Mouse (Mus musculus) E14TG2a.4 (cell line): ENCODE measurements around the gene Itk.

Experiments
- H3K27me3 ChIP-seq: 2 replicates; pipeline ENCODE4 v1.6.1; 2014; ENCODE audit warnings: low read length, control low read depth; ENCODE audit not compliant: insufficient read depth
- H3K36me3 ChIP-seq: 2 replicates; pipeline ENCODE4 v1.6.1; 2014; ENCODE audit warnings: low read length, control low read depth; ENCODE audit not compliant: insufficient read depth
- H3K4me1 ChIP-seq: replicated peaks from 2 replicates; pipeline ENCODE4 v1.6.1; 2014; ENCODE audit warnings: low read depth, low read length, control low read depth
- H3K4me3 ChIP-seq: replicated peaks from 2 replicates; pipeline ENCODE4 v1.5.1; 2014; ENCODE audit warnings: mild to moderate bottlenecking, low read length
- H3K9me3 ChIP-seq: 2 replicates; pipeline ENCODE4 v1.6.1; 2014; ENCODE audit warnings: low read length, control low read depth
- CTCF ChIP-seq: conservative IDR thresholded peaks from 2 replicates; pipeline ENCODE4 v1.5.1; 2014; ENCODE audit warnings: low read length
- NANOG ChIP-seq: IDR thresholded peaks from 2 replicates; pipeline ENCODE4 v1.6.1; 2014; ENCODE audit warnings: borderline replicate concordance, low read length, mixed read lengths
- POU5F1 ChIP-seq: IDR thresholded peaks from 2 replicates; pipeline ENCODE4 v1.6.1; 2014; ENCODE audit warnings: low read length, borderline replicate concordance

The Itk gene

DNA sequence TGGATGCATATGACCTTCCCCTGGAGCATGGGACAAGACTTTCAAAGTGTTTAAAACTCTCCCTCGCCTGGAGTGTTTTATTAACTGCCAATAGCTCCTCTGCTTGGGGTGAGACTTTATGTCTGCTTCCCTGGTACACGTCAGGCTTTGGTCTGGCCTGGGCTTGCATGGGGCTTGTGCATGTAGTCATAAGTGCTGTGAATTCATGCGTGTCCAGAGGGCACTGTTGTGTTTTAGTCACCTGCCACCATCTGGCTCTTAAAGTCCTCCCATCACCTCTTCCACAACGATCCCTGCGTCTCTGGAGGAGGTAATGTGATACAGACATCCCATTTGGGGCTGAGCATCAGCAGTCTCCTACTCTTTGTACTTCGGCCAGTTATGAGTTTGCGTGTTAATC lies 67.8 kb downstream of the Itk start:
- peaks cover 8% of the 10 kb centered on the region; the same call in 1 of the 2 replicates for H3K4me1 ChIP-seq
- TF ChIP-seq CTCF = no peak
- TF ChIP-seq NANOG = no peak
- no peak for TF ChIP-seq POU5F1

DNA sequence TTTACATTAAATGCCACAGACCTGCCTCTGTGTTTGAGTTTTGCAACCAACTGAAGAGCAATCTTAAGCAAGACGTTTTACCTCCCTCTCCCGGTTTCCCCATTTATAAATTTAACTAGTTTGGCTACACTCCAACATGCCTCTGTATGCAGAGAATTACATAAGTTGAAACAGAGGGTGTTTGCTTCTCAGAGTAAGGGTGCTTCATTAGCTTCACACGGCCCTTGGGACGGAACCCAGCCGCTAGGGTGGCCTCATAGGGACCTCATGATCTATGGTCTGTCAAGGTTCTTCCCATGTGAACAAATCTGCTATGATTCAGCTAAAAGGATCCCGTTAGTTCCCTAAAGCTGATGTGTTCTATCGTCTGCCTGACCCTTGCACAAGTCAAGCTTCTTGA lies 74.8 kb downstream of the Itk start:
- no peaks in the 10 kb centered on the region for H3K36me3 ChIP-seq
- H3K4me1 ChIP-seq = peaks cover 22% of the 10 kb centered on the region
- no peaks in the 10 kb centered on the region for H3K9me3 ChIP-seq
- H3K27me3 ChIP-seq = peaks cover 40% of the 10 kb centered on the region
- TF ChIP-seq POU5F1 (no peak), NANOG (no peak), CTCF (no peak)
- no peak overlapping the region for H3K4me3 ChIP-seq

More for the DNA sequence above, 67.8 kb downstream of the Itk start:
- Histone ChIP-seq H3K9me3 (no peaks in the 10 kb centered on the region), H3K27me3 (0 out of 2 replicates have a peak, but pooled peaks cover 9% of the 10 kb centered on the region), H3K36me3 (no peaks in the 10 kb centered on the region), H3K4me3 (no peak overlapping the region)

DNA sequence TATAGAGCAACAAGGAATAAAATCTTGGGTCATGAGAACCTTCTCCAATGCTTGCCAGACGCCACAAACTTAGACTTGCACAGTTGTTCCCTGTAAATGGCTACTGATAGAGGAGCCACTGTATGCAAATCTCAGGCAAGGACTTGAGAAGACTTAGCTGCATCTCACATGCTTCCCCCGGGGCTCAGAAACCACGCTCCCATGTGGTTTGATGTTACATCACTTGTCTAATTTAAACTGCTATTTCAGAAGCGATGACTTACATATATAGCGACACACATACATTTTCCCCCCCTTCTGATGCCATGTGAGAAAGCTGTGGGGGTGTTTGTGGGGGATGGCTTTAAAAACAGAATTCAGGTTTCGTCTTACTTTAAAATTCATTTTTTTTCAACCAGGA lies 75.5 kb downstream of the Itk start:
- Histone ChIP-seq H3K9me3 (no peaks in the 10 kb centered on the region), H3K36me3 (no peaks in the 10 kb centered on the region), H3K4me3 (no peak overlapping the region), H3K27me3 (peaks cover 42% of the 10 kb centered on the region), H3K4me1 (peaks cover 29% of the 10 kb centered on the region)
- TF ChIP-seq CTCF = no peak
- no peak for TF ChIP-seq POU5F1
- TF ChIP-seq NANOG = no peak

DNA sequence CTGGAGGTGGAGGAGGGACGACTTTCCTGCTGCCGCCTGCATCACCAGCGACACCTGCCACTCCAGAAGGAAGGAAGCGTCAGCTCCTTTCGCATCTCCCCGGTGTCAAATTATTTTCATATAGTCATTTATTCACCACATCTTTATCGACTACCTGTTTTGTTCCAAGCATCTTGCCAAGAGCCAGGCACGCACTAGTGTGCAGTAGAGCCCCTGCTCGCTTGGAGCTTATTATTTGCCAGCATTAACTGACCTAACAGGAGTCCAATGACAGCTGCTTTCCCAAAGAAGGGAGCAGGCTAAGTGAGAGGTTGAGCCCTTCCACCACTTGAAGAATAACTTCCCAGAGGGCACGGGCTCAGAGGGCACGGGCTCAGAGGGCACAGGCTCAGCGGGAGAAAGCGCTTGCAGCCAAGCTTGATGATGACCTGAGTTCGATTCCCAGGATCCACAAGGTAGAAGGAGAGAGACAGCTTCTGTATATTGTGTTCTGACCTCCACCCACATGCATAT lies 76.7 kb downstream of the Itk start, which contains the start of gene Cyfip2:
Gene Cyfip2 (minus strand): TSS at position 337 of the 513 bp plus-strand sequence.
- H3K4me1 ChIP-seq = peaks cover 39% of the 10 kb centered on the region
- peak within 1 kb of the TSS; percentile 92 for H3K4me3 ChIP-seq
- H3K9me3 ChIP-seq = no peaks in the 10 kb centered on the region
- H3K36me3 ChIP-seq = no peaks in the 10 kb centered on the region
- TF ChIP-seq POU5F1 = no peak
- no peak for TF ChIP-seq CTCF
- no peak for TF ChIP-seq NANOG
- peaks cover 42% of the 10 kb centered on the region for H3K27me3 ChIP-seq

DNA sequence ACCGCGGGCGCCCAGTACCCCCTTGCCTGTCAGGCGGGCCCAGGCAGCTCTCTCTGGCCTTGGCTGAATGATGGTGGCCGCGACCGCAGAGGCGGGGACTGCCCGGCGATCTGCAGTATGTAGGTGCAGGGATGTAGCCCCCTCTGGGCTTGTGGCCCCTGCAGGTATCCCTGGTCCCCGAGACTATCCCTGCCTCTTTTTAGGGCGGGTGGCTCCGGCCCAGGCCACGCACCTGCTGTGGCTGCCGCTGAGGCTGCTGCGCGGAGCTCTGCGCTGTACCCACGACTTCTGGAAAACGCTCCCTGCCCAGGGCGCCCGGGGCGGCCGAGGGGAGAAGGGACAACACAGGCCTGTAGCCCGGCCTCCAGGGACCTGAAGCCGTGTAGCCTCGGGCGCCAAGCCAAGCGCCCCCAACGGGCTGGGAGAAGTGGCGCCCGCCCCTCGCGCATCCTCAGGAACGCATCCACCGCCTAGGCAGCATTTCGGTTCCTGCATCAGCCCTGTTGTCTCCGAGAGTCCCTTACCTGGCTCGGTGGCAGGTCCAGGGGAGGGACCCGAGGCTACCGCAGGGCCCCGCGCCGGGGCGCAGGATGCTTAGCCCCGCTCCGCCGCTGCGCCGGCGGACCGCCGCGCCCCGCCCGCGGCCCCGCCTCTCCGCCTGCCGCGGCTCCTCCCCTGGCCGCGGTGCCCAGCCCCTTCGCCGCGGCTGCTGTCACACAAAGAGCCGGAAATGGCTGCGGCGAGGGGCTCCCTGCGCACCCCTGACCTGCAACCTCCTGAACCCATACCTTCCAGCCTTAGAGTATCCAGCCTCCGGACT lies 77.4 kb downstream of the Itk start:
- Histone ChIP-seq H3K4me3 (peak overlapping the region; percentile 92), H3K9me3 (no peaks in the 10 kb centered on the region), H3K36me3 (no peaks in the 10 kb centered on the region), H3K27me3 (peaks cover 37% of the 10 kb centered on the region), H3K4me1 (peaks cover 40% of the 10 kb centered on the region)
- TF ChIP-seq NANOG (no peak), POU5F1 (no peak), CTCF (no peak)

DNA sequence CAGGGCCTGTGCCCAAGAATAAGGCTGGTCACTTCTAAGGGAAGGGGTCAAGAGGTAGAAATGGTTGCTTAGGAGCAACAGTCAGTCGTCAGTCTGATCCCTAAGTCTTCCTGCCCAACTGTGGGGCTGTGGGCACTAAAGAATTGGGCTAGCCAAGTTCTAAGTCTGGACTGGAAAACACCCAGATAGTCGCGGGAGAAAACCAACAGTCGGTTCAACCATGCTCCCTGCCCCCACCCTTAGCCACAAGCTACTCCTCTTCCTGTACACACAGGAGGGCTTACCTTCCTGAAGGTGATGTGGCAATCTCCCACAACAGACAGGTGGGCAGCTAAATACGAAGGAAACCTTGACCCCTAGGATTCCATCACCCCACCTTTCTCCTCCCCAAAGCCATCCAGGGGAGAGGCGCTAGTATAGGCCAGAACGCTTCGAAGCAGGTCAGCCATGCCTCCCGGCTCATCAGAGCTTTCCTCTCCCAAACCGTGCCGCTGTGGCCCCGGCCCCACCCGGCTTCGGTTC lies 78.1 kb downstream of the Itk start:
- Histone ChIP-seq H3K4me3 (peak overlapping the region; percentile 92), H3K4me1 (peaks cover 40% of the 10 kb centered on the region), H3K27me3 (peaks cover 37% of the 10 kb centered on the region), H3K36me3 (no peaks in the 10 kb centered on the region), H3K9me3 (no peaks in the 10 kb centered on the region)
- TF ChIP-seq NANOG (no peak), POU5F1 (no peak), CTCF (no peak)

DNA sequence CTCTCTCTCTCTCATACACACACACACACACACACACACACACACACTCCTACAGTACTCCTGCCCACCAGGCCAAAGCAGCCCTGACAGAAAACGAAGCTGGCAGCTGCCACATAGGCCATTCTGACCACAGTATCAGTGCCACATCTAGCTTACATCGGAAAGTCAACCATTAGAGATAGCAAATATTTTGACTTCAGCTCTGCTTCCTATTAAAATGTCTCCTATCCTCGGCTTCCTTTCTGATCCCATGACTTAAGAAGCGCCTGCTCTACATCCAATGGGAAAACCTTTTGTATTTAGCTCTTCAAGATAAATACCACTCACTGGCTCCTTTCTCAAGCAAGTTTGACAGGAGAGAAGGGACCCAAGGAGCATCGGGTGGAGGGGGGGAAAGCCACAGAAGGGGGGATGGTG lies 78.7 kb downstream of the Itk start:
- Histone ChIP-seq H3K4me1 (peaks cover 40% of the 10 kb centered on the region), H3K36me3 (no peaks in the 10 kb centered on the region), H3K9me3 (no peaks in the 10 kb centered on the region), H3K27me3 (peaks cover 37% of the 10 kb centered on the region), H3K4me3 (no peak overlapping the region; the same call in 1 of the 2 replicates)
- TF ChIP-seq CTCF (no peak), NANOG (no peak), POU5F1 (no peak)

DNA sequence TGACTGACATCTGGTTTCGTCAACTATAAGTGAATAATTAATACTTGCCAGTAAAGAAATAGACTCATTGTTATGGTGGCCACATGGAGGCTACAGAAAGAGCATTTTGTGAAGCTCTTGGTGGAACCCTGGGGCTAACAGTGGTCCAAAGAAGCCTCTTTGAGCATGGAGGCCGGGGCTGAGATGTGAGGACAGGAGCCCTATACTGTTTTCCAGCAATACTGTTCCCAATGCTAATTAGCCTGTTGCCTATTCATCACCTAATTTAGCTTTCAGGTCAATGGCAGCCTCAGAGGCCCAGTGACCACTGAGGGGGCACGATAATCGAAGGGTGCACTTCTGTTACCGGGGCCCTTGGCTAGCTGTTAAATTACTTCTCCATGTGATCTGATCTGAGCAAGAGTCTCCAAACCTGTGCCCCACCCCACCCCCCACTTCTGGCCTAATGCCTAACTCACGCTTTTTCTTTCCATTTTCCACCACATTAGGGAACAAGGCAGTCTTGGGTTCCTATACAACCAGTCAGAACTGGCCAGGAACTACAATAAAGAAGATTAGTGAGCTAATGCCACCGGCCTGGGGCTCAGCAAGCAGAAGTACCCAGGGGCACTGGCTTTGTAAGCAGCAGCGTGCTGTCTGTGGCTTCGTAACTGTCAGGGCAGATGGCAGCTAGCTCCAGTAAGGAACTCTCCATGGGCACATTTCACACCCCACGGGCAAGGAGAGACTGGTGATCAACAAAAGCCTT lies 79.3 kb downstream of the Itk start:
- Histone ChIP-seq H3K9me3 (no peaks in the 10 kb centered on the region), H3K36me3 (no peaks in the 10 kb centered on the region), H3K4me3 (no peak overlapping the region), H3K27me3 (peaks cover 34% of the 10 kb centered on the region), H3K4me1 (peaks cover 41% of the 10 kb centered on the region)
- TF ChIP-seq NANOG (no peak), CTCF (no peak), POU5F1 (no peak)
